Mouse (Mus musculus) liver, embryonic 14.5 days (tissue): ENCODE data around the gene Actrt3. TPM values are rescaled to one million over a fixed set of nuclear protein-coding genes. Genes with fewer than 3 reads are reported as not detected.

Experiments
- ATAC-seq: fragments of 200-750 bp; cut with Nextera tagmentation; 2 replicates; pipeline ENCODE4 v1.8.0; 2017; ENCODE audit warnings: moderate number of reproducible peaks, mild to moderate bottlenecking, moderate library complexity; ENCODE audit not compliant: insufficient read depth
- DNase-seq, 3 experiments: peaks; one replicate each; pipeline ENCODE4 v3.0.0-alpha.2; 2012 to 2013; ENCODE audit warnings: low read depth in 3 of 3, low spot score in 3 of 3
- H3K27ac ChIP-seq: fragments of 300-500 bp; sonication (generic); 2 replicates; pipeline ENCODE4 v1.5.1; 2014; ENCODE audit warnings: moderate library complexity, mild to moderate bottlenecking, control low read depth, inconsistent platforms
- H3K27me3 ChIP-seq: fragments of 300-500 bp; sonication (generic); 2 replicates; pipeline ENCODE4 v1.6.1; 2014; ENCODE audit warnings: mild to moderate bottlenecking, low read length, moderate library complexity; ENCODE audit not compliant: control insufficient read depth, insufficient read depth
- H3K36me3 ChIP-seq: fragments of 300-500 bp; sonication (generic); replicated peaks from 2 replicates; pipeline ENCODE4 v1.6.1; 2014; ENCODE audit warnings: low read depth; ENCODE audit not compliant: control insufficient read depth, insufficient read depth
- H3K4me1 ChIP-seq, 2 experiments: fragments of 200-500 bp in 1 of 2; fragments of 300-500 bp in 1 of 2; sonication (generic) in 1 of 2; replicated peaks; 2 replicates each; pipeline ENCODE4 v1.6.1; 2012 to 2014; ENCODE audit warnings: antibody characterized with exemption in 1 of 2, inconsistent platforms in 1 of 2, low read length in 1 of 2; ENCODE audit not compliant: control insufficient read depth in 2 of 2, insufficient read depth in 2 of 2
- H3K4me2 ChIP-seq: fragments of 300-500 bp; sonication (generic); 2 replicates; pipeline ENCODE4 v1.6.1; 2014; ENCODE audit warnings: low read depth, mild to moderate bottlenecking, control low read depth, moderate library complexity
- H3K4me3 ChIP-seq, 2 experiments: fragments of 200-500 bp in 1 of 2; fragments of 300-500 bp in 1 of 2; sonication (generic) in 1 of 2; 2 replicates each; pipeline ENCODE4 v1.5.1; 2012 to 2014; ENCODE audit warnings: low read depth in 2 of 2, low read length in 2 of 2, mild to moderate bottlenecking in 2 of 2, control low read depth in 1 of 2, inconsistent platforms in 1 of 2, moderate library complexity in 1 of 2; ENCODE audit not compliant: insufficient read depth in 1 of 2
- H3K9ac ChIP-seq: fragments of 300-500 bp; sonication (generic); replicated peaks from 2 replicates; pipeline ENCODE4 v1.6.1; 2014; ENCODE audit warnings: mild to moderate bottlenecking, control low read depth, moderate library complexity
- H3K9me3 ChIP-seq: fragments of 300-500 bp; sonication (generic); 2 replicates; pipeline ENCODE4 v1.6.1; 2016; ENCODE audit warnings: low read length, mixed read lengths; ENCODE audit not compliant: control insufficient read depth
- CTCF ChIP-seq: IDR thresholded peaks from 2 replicates; pipeline ENCODE4 v1.5.1; 2016; ENCODE audit warnings: antibody characterized with exemption, low read depth, control low read depth
- EP300 ChIP-seq: IDR thresholded peaks from 2 replicates; pipeline ENCODE4 v1.6.1; 2016; ENCODE audit warnings: antibody characterized with exemption, low read depth
- WGBS: fragments of 180-500 bp; shearing (Covaris S2); extraction: QIAGEN DNeasy Blood & Tissue Kit; methylation state at CpG from one replicate; pipeline ENCODE4 v1.1.7; 2014; ENCODE audit not compliant: insufficient replicate concordance; 5-methylcytosine and 5-hydroxymethylcytosine counted together
- polyA plus RNA-seq, 2 experiments: library from polyadenylated mRNA; depleted of rRNA in 1 of 2; stranded (reverse) in 1 of 2; unstranded in 1 of 2; fragments of >200 nt; fragmentation: Nextera tagmentation in 1 of 2; extraction: Ambion mirVana in 1 of 2; gene quantifications; 2 replicates each; pipeline versions ENCODE4 v1.2.1 to v1.2.3; 2012 to 2014

Gene Actrt3
- polyA plus RNA-seq, 2 experiments = not detected

GRCm38 (mm10) chr3:30603256-30603655 is 3.5 kb upstream of the Actrt3 start:
- ATAC-seq (no peak), DNase-seq (no peak)
- H3K4me2 ChIP-seq = peak overlapping the region; percentile 93
- H3K4me1 ChIP-seq = peaks cover 4 to 9% of the 10 kb centered on the region in 2 experiments
- peak overlapping the region; percentile 69 to 81 for H3K4me3 ChIP-seq
- H3K9me3 ChIP-seq = no peaks in the 10 kb centered on the region
- H3K36me3 ChIP-seq = peaks cover 18% of the 10 kb centered on the region
- peak overlapping the region; percentile 62 for H3K9ac ChIP-seq
- 53% methylated on average over 10 of the region's 10 CpGs for WGBS
- peak overlapping the region; percentile 81 for H3K27ac ChIP-seq
- TF ChIP-seq EP300 (no peak), CTCF (no peak)
- peaks cover 3% of the 10 kb centered on the region; the same call in 1 of the 2 replicates for H3K27me3 ChIP-seq

GRCm38 (mm10) chr3:30602740-30603098 is 3.0 kb upstream of the Actrt3 start:
- DNase-seq (peak; percentile 59 to 74 (median 63)), ATAC-seq (peak; percentile 60)
- WGBS = under 1% methylated on average over 27 of the region's 27 CpGs
- Histone ChIP-seq H3K27ac (peak overlapping the region; percentile 81), H3K36me3 (peaks cover 14% of the 10 kb centered on the region), H3K27me3 (peaks cover 3% of the 10 kb centered on the region; the same call in 1 of the 2 replicates), H3K9ac (peak overlapping the region; percentile 62), H3K4me1 (peaks cover 4 to 9% of the 10 kb centered on the region in 2 experiments), H3K4me3 (peak overlapping the region; percentile 69 to 81), H3K9me3 (no peaks in the 10 kb centered on the region), H3K4me2 (peak overlapping the region; percentile 93)
- TF ChIP-seq CTCF (no peak; the same call in 1 of the 2 replicates), EP300 (no peak)

GRCm38 (mm10) chr3:30602065-30602739 is 2.5 kb upstream of the Actrt3 start, which contains the start of gene Mynn:
TSS of gene Mynn (plus strand) at chr3:30602065.
- DNase-seq (peak; percentile 89 to 95 (median 91)), ATAC-seq (peak; percentile 91)
- peaks cover 9% of the 10 kb centered on the region for H3K36me3 ChIP-seq
- H3K9ac ChIP-seq = peak within 1 kb of the TSS; percentile 78
- under 1% methylated on average over 40 of the region's 40 CpGs for WGBS
- H3K27me3 ChIP-seq = peaks cover 3% of the 10 kb centered on the region; the same call in 1 of the 2 replicates
- H3K4me1 ChIP-seq = peaks cover 4 to 9% of the 10 kb centered on the region in 2 experiments
- TF ChIP-seq CTCF = peak; percentile 75
- no peak for TF ChIP-seq EP300
- H3K9me3 ChIP-seq = no peaks in the 10 kb centered on the region
- H3K4me2 ChIP-seq = peak within 1 kb of the TSS; percentile 93
- peak within 1 kb of the TSS; percentile 69 to 88 for H3K4me3 ChIP-seq
- peak within 1 kb of the TSS; percentile 81 for H3K27ac ChIP-seq

GRCm38 (mm10) chr3:30601610-30602064 is 1.9 kb upstream of the Actrt3 start:
- DNase-seq (no peak), ATAC-seq (no peak)
- peak overlapping the region; percentile 62 for H3K9ac ChIP-seq
- H3K27me3 ChIP-seq = peaks cover 3% of the 10 kb centered on the region; the same call in 1 of the 2 replicates
- peak overlapping the region; percentile 81 for H3K27ac ChIP-seq
- H3K4me3 ChIP-seq = peak overlapping the region; percentile 69 to 81
- H3K9me3 ChIP-seq = no peaks in the 10 kb centered on the region
- under 1% methylated on average over 13 of the region's 13 CpGs for WGBS
- H3K4me2 ChIP-seq = peak overlapping the region; percentile 93
- peaks cover 4 to 9% of the 10 kb centered on the region in 2 experiments for H3K4me1 ChIP-seq
- TF ChIP-seq CTCF = no peak
- no peak for TF ChIP-seq EP300
- peaks cover 6% of the 10 kb centered on the region for H3K36me3 ChIP-seq

GRCm38 (mm10) chr3:30601175-30601574 is 1.4 kb upstream of the Actrt3 start:
- H3K27ac ChIP-seq = peak overlapping the region; percentile 81

More at GRCm38 (mm10) chr3:30601175-30601574, 1.4 kb upstream of the Actrt3 start:
- peak; percentile 57 for ATAC-seq
- DNase-seq = peak; percentile 88 to 92 (median 89)
- Histone ChIP-seq H3K36me3 (peaks cover 6% of the 10 kb centered on the region), H3K4me3 (peak overlapping the region; percentile 69 to 88), H3K27me3 (peaks cover 3% of the 10 kb centered on the region; the same call in 1 of the 2 replicates), H3K4me2 (peak overlapping the region; percentile 93), H3K9me3 (no peaks in the 10 kb centered on the region), H3K9ac (peak overlapping the region; percentile 33; the same call in 1 of the 2 replicates), H3K4me1 (peaks cover 4 to 9% of the 10 kb centered on the region in 2 experiments)
- TF ChIP-seq EP300 = peak; percentile 67
- TF ChIP-seq CTCF = no peak
- WGBS = under 1% methylated on average over 17 of the region's 17 CpGs
